Mouse (Mus musculus) CD4-positive, CD25-positive, alpha-beta regulatory T cell, adult 4 months (primary cell): ENCODE data around the gene Xlr3a. TPM values are rescaled to one million over a fixed set of nuclear protein-coding genes. Genes with fewer than 3 reads are reported as not detected.
A peak's percentile ranks its signal among the peaks of the same experiment; 100 is the strongest.
"Not testable (repeated sequence)": the region's sequence is repeated elsewhere in the genome, so short reads cannot be mapped to it uniquely, and the experiment has no call there.

Source experiments
- ATAC-seq: one replicate; pipeline ENCODE4 v1.8.0; 2017
- polyA plus RNA-seq, 2 experiments: library from polyadenylated mRNA; unstranded; fragments of 100-300 nt; shearing (Covaris generic); gene quantifications; one replicate each; pipeline ENCODE4 v1.2.1; 2017

Xlr3a gene
- under 1 TPM in 1 of 2 experiments, not detected in 1; 0.79 TPM for polyA plus RNA-seq

DNA sequence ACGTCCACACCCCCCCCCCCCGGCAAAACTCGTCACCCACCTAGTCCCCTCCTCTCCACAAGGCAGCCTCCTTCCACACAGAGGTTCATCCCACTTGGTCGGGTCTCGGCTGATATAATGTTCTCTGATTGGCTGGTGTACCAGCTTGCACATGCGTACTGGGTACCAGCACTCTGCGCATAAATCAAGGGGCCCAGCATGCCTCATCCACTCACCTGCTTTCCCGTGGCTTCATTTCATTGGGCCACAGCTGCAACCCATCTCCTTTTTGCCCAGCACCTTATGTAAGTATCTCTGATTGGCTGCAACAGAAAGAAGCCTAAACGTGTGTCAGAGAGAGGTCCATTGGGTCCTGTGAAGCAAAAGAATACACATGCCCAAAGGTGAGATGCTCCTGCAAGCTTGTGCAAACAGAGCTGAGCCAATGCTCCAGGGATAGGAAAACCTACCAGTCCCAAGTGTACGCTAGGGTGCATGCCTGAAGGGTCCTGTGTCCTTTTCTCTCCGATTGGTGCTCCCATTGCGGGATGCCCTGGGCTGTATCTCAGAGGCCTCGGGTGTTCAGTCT, at the start of gene Xlr3a:
TSS of gene Xlr3a (minus strand) at position 155 of the 568 bp plus-strand sequence.
- not testable (repeated sequence) for ATAC-seq

DNA sequence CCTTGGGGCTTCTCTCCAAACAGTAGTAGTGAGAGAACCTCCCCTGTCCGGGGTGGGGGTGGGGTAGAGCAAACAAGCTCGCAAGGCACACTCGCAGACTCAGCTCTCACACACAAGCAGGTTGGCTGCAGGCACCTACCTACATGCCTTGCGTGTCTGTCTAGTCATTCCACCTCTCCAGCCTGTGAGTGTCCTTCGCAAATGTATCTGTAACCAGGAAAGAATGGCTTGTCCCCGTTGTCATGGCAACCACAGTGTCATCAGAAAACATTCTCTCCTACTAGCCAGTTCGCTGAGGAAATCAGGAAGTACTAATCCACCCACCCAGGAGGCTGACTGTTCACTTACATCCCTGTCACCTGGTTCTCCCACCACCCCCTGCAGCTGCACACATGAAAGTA, 46.3 kb upstream of the Xlr3a start:
- ATAC-seq: peak; percentile 79

DNA sequence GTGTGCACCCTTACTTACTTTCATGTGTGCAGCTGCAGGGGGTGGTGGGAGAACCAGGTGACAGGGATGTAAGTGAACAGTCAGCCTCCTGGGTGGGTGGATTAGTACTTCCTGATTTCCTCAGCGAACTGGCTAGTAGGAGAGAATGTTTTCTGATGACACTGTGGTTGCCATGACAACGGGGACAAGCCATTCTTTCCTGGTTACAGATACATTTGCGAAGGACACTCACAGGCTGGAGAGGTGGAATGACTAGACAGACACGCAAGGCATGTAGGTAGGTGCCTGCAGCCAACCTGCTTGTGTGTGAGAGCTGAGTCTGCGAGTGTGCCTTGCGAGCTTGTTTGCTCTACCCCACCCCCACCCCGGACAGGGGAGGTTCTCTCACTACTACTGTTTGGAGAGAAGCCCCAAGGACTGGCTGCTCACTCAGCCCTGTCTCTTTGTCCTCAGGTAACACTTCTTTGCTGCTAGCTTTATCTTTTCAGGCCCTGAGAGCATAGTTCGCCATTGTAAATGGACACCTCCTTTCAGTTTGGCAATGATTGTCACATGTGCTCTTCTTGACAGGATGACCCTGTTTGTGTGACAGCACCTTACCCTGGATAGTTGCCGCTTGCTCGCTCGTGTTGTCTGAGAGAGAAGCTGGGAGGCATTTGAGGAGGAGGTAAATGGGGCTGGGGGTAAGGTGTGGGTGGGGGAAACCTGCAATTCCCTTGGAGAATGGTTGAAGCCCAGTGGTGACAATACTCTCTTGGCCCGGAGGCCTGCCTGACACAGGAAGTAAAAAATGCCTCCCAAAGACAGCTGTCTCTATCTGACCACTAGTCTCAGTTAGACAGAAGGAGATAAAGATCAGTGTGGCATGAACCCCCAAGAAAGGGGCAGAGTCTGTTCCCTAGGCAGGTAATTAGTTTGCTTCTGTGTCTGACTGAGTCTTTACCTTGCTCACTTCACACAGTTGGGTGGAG, 26.2 kb upstream of the Xlr3a start:
- peak; percentile 80 for ATAC-seq

DNA sequence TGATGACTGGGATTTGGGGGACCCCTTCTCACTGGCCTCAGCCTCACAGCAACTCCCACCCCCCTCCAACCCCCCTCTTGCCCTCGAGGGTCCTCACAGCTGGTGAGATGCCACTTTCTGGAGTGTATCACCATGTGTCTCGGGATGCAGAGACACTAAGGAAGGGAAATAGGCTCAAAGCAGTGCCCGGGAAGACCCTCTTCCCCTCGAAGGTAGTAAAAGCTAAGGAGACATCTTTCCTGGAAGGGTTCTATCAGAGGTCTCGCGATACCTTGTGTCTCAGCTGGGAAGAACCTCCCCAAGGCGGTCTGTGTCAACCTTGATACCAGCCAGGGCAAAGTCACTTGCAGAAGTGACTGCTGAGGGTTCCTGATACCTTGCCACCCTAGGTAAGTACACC, 19.9 kb upstream of the Xlr3a start, which contains the start of gene Gm14685:
TSS of gene Gm14685 (plus strand) at position 301 of the 400 bp plus-strand sequence.
- not testable (repeated sequence) for ATAC-seq

DNA sequence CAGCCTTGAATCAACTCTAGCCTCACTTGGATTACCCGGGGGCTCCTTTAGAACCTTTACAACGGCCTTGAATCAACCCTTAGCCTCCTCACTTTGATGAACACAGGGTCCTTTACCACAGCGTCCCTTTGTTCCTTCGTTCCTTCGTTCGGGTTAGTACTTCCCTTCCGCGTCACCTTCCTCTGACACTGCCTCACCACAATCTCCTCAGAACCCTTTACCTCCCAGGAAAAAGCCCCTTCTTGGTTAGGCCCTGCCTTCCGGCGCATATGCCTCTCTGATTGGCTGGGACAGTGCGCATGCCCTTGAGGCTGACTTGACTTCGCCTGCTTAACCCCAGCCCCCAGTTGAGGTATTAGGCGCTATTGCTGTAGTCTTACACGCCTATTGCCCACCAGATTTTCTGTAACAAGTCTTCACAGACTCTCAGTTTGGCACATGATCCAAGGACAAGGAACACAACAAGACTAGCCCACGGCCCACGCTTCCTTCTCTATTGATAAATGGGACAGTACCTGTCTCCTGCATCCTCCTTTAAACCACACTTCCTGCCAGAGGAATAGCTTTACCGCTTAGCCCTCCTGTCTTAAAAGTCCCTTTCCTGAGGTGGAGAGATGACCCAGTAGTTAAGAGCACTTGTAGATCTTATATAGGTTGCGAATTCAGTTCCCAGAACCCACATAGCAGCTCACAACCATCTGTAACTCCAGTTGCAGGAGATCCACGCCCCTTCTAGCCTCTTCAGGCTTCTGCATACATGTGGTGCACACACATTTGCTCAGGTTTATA, 14.4 kb downstream of the Xlr3a start, which contains the start of gene Xlr4a:
TSS of gene Xlr4a (minus strand) at position 212 of the 789 bp plus-strand sequence.
- peak; percentile 63 for ATAC-seq

DNA sequence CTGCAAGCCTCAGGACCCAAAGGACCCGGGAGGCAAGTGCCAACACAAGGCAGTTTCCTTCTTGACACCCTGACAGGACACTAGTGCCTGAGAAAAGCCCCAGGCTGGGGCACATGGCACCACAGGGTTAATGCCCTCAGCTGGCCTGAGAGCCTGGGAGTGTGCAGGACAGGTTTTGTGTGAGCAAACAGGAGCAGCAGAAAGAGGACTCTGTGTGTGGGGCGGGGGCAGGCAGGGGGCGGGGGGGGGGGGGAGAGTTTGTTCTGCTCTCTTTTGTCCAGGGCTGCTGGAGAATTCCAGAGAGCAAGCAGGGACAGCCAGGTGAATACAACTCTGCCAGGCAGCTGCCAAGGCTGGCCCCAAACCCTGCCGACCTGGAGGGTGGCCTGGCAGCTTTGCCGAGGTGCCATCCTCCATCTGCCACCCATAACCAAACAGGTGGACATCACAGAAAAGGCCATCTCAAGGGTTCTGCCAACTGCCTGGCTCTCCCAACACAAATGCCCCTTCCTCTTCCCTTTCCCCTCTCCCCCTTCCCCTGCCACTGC, 30.1 kb downstream of the Xlr3a start:
- not testable (repeated sequence) for ATAC-seq

DNA sequence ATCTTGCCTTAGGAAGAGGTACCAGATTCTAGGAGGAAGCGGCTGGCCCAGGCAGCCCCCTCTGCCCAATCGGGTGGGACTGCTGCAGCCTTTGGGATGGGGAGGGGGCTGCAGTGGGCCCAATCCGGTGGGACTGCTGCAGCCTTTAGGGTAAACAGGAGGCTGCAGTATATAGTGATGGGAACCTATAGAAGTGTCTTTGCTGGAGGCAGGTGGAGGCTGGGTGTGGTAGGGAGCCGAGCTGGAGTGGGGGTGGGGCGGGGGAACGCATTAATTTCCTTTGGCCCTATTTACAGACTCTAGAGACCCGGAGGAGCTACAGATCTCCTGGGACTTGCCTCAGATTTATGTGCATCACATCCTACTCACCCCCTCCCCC, 32.5 kb downstream of the Xlr3a start, which contains the start of gene Pnma3:
TSS of gene Pnma3 (plus strand) at position 373 of the 379 bp plus-strand sequence.
- ATAC-seq: no peak

DNA sequence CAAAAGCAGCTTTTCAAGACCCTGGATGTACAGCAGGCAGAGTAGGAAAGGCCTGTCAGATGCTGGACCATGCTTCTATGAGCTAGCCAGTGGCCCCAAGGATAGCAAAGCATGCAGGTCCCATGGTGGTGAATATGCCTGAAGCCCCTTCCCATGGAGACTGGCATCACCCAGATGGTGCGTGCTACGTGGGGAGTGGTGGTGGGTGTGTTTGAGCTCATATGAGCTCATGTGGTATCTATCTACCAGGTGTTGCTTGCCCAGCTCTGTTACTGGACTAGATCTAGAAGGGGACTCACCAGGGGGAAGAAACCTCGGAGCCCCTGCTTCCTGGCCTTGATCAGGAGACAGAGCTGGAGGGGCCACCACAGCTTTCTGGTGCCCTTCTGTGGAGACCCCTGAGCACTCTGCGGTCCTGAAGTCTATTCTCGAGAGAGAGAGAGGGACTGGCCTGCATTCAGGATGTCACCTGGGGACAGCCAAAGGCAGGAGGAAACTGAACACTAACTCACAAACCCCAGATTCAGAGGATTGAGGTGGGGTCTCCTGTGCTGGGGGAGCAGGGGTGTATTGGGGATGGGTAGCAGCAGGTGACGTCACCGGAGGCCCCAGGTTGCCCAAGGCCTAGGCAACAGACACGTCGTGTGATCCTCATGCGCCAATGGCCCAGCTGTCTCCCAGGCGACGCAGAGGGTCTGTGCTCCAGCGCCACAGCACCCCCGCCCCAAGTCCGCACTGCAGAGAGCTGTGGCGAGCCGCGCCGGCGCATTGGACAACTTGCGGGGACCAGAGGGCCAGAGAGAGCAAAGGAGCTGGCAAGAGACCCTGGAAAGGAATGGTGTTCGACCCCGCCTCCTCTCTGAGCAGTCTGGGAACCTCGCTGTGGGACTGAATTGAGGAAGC, 33.1 kb downstream of the Xlr3a start:
- no peak for ATAC-seq

DNA sequence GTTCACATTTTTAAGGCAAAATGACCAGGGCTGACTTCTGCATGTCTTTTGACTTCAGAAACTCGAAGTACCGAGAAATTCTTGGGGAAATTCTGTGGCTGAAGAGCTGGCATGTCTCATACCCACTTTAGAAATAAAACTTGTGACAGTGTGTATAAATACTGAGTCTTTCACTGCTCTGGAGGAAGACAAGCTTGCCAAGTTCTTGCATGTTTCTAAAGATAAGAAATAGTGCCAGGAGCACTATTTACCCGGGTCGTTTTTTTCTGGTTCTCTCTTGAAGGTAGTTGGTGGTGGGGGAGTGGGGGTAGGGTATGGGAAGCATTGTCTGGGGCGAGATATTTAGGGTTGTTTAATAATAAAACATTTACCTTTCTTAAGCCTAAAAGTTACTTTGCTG, 34.6 kb downstream of the Xlr3a start:
- ATAC-seq: no peak

DNA sequence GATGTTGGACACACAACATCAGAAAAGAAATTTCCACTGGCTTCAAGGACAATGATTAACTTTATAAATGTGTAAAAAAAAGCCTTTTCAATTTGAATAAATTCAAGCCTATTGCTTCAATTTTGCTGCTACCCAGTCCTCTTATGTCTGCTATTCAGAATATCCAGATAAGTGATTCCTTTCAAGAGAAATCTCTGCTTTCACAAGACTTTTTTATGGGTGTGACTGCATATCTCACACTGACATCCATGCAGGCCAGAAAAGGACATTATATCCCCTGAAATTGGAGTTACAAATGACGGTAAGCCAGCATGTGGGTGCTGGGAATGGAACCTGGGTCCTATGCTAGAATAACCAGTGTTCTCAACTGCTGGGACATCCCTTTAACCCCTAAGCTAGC, 35.4 kb downstream of the Xlr3a start:
- no peak for ATAC-seq

DNA sequence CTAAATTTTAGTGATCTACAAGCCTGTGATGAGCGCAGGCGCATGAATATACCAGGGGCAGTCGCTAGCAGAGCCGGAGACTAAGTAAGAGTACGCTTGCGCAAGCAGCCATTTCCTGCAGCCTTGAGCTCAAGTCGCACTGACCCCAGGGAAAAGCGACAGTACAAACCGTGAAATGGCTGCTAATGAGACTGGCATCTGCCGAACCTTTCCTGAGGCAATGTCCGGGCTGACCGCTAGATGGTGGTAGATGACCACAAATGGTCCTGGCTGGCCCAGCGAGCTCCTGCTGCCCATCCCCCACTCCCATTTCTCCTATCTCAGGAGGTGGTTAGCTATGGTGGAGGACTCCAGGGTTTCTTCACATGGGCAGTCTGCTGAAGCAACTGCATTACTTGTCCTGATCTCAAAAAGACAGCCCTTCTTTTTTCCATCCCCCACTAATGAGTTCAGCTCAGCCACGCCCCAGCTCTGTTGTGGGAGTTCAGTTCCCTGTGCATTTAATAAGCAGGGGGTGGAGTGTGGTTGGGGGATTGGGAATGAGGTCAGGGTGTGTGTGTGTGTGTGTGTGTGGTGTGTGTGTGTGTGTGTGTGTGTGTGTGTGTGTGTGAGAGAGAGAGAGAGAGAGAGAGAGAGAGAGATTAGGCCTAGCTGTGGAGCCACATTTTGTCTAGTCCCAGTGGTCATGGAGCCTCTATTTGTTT, 42.9 kb downstream of the Xlr3a start:
- ATAC-seq: peak; percentile 94

DNA sequence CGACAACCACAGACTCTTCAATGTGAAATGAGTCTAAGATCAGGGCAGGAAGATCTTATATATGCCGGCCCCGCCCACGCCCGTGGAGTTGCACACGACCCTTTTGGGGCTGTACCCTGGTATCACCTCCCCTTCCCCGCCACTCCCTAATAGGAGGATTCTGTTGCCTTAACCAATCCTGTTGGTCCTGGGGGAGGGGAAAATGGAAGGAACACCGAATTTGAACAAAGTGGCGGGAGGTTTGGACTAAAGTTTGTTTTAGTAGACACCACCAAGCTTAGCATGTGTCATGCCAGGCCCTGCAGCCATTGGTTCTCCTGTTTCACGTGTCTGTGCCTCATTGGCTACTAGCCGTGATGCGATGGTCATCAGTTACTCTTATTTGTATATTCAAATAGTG, 57.2 kb downstream of the Xlr3a start:
- ATAC-seq: no peak

DNA sequence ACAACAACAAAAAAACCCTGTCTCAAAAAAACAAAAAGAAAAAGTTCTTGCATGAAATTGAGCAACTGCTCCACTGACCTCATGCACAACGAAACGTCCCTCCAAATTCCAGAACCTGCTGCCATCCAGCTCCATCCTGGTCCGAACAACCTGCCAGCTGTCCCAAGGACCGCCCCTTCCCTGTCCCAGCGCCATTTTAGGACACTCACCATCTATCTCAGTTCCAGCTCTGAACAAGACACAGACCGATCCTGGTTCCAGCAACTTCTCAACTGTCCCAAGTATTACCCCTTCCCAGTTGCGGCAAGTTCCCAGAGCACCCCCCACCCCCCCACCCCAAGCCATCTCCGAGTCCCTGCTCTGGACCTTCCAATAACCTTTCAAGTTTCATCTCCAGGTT, 58.1 kb downstream of the Xlr3a start:
- no peak for ATAC-seq

DNA sequence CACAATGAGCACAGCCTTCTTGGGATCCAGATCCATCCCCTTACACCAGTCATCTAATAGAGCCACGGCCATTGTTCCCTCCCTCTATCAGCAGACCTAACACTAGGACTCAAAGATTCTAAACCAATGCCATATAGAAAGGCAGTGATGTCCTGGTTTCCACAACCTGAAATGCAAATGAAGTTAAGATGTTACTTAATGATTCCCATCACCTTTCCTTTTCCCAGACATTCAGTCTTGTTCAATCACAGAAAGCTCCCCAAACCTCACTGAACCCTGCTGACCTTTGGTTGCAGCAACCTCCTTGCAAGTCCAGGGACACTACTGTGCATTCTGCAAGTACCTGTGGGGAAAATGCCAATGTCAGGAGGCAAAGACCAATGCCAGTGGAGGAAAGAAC, 59.9 kb downstream of the Xlr3a start, which contains the start of gene Pnma5:
TSS of gene Pnma5 (minus strand) at position 101 of the 400 bp plus-strand sequence.
- no peak for ATAC-seq

Other genes with a start within 250 kb of the Xlr3a start
- 100 to 1,000 TPM; 137 to 148 TPM for gene Cetn2, start 178.7 kb downstream of the Xlr3a start, polyA plus RNA-seq
- 10 to 100 TPM; 21.1 to 31.2 TPM for gene Nsdhl, start 178.5 kb downstream of the Xlr3a start, polyA plus RNA-seq
- gene Zfp185, start 109.8 kb downstream of the Xlr3a start, polyA plus RNA-seq: not detected
- not detected for gene Pnma5, start 60.0 kb downstream of the Xlr3a start, polyA plus RNA-seq
- gene Pnma3, start 32.3 kb downstream of the Xlr3a start, polyA plus RNA-seq: not detected
- gene Xlr4a, start 14.6 kb downstream of the Xlr3a start, polyA plus RNA-seq: 100 to 1,000 TPM; 141 TPM
- not detected for gene Gm14685, start 20.0 kb upstream of the Xlr3a start, polyA plus RNA-seq
- gene Xlr5b, start 51.7 kb upstream of the Xlr3a start, polyA plus RNA-seq: not detected
- not detected for gene DXBay18, start 52.4 kb upstream of the Xlr3a start, polyA plus RNA-seq
- not detected for gene Spin2d, start 79.9 kb upstream of the Xlr3a start, polyA plus RNA-seq
- gene Xlr3b, start 95.1 kb upstream of the Xlr3a start, polyA plus RNA-seq: 10 to 100 TPM; 12.5 to 22.5 TPM
- gene Xlr4b, start 117.2 kb upstream of the Xlr3a start, polyA plus RNA-seq: 100 to 1,000 TPM; 164 to 182 TPM
- gene F8a, start 131.2 kb upstream of the Xlr3a start, polyA plus RNA-seq: 1 to 10 TPM in 1 of 2 experiments, under 1 TPM in 1; 0.47 to 1.6 TPM
- 100 to 1,000 TPM; 102 to 135 TPM for gene Xlr4c, start 146.0 kb upstream of the Xlr3a start, polyA plus RNA-seq
- not detected for gene Xlr3c, start 168.3 kb upstream of the Xlr3a start, polyA plus RNA-seq
- not detected for gene Xlr5a, start 195.9 kb upstream of the Xlr3a start, polyA plus RNA-seq
- gene Xlr5c, start 195.9 kb upstream of the Xlr3a start, polyA plus RNA-seq: under 1 TPM in 1 of 2 experiments, not detected in 1; 0.26 TPM
- not detected for gene Gm45015, start 239.7 kb upstream of the Xlr3a start, polyA plus RNA-seq
- gene Zfp275, start 245.5 kb upstream of the Xlr3a start, polyA plus RNA-seq: 10 to 100 TPM; 11.1 to 11.4 TPM